Mouse (Mus musculus) retina, embryonic 14.5 days (tissue): ENCODE data around the gene Gm10486.
"Not testable (repeated sequence)": the region's sequence is repeated elsewhere in the genome, so short reads cannot be mapped to it uniquely, and the experiment has no call there.

Source experiments
- DNase-seq: peaks from one replicate; pipeline ENCODE4 v3.0.0-alpha.2; 2015; ENCODE audit warnings: low spot score

The Gm10486 gene

DNA sequence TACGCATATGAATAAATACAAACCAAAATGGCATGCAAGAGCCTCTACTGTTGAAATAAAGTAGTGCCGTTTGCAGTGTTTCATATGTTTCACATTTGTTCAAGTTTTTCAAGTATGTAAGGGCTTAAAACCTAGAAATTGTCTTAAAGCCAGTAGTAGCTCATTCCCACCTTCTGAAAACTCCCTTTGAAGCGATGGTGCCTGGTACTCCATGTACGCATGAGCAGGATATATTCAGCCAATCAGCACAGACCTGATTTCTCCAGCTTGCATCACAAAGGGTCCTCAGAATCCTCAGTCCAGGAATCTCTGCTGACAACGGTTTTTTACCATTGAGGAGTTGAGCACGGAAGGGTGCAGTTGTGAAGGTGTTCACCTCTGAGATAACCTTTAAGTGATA, at the start of gene Gm10486:
Gm10486 (plus strand) TSS at position 301 of the 400 bp plus-strand sequence.
- DNase-seq: not testable (repeated sequence)
